Mouse (Mus musculus) adrenal gland, adult 2 months (tissue): ENCODE results near the gene Gtsf1. TPM values are rescaled to one million over a fixed set of nuclear protein-coding genes. Genes with fewer than 3 reads are reported as not detected.

Experiments
- DNase-seq: peaks from one replicate; pipeline ENCODE4 v3.0.0; 2021
- polyA plus RNA-seq: library from polyadenylated mRNA; depleted of rRNA; stranded (reverse); fragments of >200 nt; gene quantifications from 2 replicates; pipeline ENCODE4 v1.2.3, GENCODE M21; 2012; rRNA removed
- total RNA-seq, 2 experiments: library from RNA; stranded (reverse); gene quantifications; 2 replicates each; pipeline ENCODE4 v1.2.3; 2021

Gene Gtsf1
- total and polyA plus RNA-seq, 3 experiments: not detected

- no peak for DNase-seq
Observed at GRCm38 (mm10) chr15:103357817-103358216, 72.5 kb downstream of the Gtsf1 start.

GRCm38 (mm10) chr15:103356130-103356529 is 74.1 kb downstream of the Gtsf1 start:
- no peak for DNase-seq

GRCm38 (mm10) chr15:103355420-103355819 is 74.8 kb downstream of the Gtsf1 start:
- DNase-seq: no peak

- no peak for DNase-seq
Observed at GRCm38 (mm10) chr15:103354690-103355089, 75.6 kb downstream of the Gtsf1 start.

- DNase-seq: peak; percentile 6
Observed at GRCm38 (mm10) chr15:103353511-103354256, 76.6 kb downstream of the Gtsf1 start.

- peak; percentile 65 for DNase-seq
Observed at GRCm38 (mm10) chr15:103352856-103353255, 77.4 kb downstream of the Gtsf1 start.

Other genes with a start within 250 kb of the Gtsf1 start
- 10 to 100 TPM; 76.3 to 80.2 TPM for gene Cbx5, start 190.7 kb downstream of the Gtsf1 start, total RNA-seq
- 4.4 and 4.7 TPM in 2 replicates for gene Cbx5, start 190.7 kb downstream of the Gtsf1 start, polyA plus RNA-seq
- 100 to 1,000 TPM; 140 to 208 TPM for gene Hnrnpa1, start 190.0 kb downstream of the Gtsf1 start, total RNA-seq
- gene Hnrnpa1, start 190.0 kb downstream of the Gtsf1 start, polyA plus RNA-seq: 8.1 TPM in 2 replicates
- gene Nfe2, start 172.1 kb downstream of the Gtsf1 start, total RNA-seq: under 1 TPM; 0.21 to 0.95 TPM
- gene Nfe2, start 172.1 kb downstream of the Gtsf1 start, polyA plus RNA-seq: 0.38 and 0.83 TPM in 2 replicates
- 100 to 1,000 TPM; 146 to 152 TPM for gene Copz1, start 157.8 kb downstream of the Gtsf1 start, total RNA-seq
- 51.3 and 59.7 TPM in 2 replicates for gene Copz1, start 157.8 kb downstream of the Gtsf1 start, polyA plus RNA-seq
- gene Gpr84, start 119.9 kb downstream of the Gtsf1 start, total RNA-seq: not detected
- 0.09 and 0.15 TPM in 2 replicates for gene Gpr84, start 119.9 kb downstream of the Gtsf1 start, polyA plus RNA-seq
- gene Zfp385a, start 90.4 kb downstream of the Gtsf1 start, total RNA-seq: 10 to 100 TPM; 10.1 to 18.3 TPM
- 16.7 and 17.1 TPM in 2 replicates for gene Zfp385a, start 90.4 kb downstream of the Gtsf1 start, polyA plus RNA-seq
- gene Itga5, start 63.7 kb downstream of the Gtsf1 start, total RNA-seq: 10 to 100 TPM; 28.4 to 36.0 TPM
- 28.5 and 33.7 TPM in 2 replicates for gene Itga5, start 63.7 kb downstream of the Gtsf1 start, polyA plus RNA-seq
- gene Gtsf2, start 18.0 kb upstream of the Gtsf1 start, total RNA-seq: not detected
- not detected in 2 replicates for gene Gtsf2, start 18.0 kb upstream of the Gtsf1 start, polyA plus RNA-seq
- gene Nckap1l, start 23.3 kb upstream of the Gtsf1 start, total RNA-seq: 1 to 10 TPM; 4.7 to 6.5 TPM
- 2.6 and 3.5 TPM in 2 replicates for gene Nckap1l, start 23.3 kb upstream of the Gtsf1 start, polyA plus RNA-seq
- gene Pde1b, start 72.6 kb upstream of the Gtsf1 start, total RNA-seq: 10 to 100 TPM in 1 of 2 experiments, 1 to 10 TPM in 1; 6.8 to 10.4 TPM
- gene Pde1b, start 72.6 kb upstream of the Gtsf1 start, polyA plus RNA-seq: 2.7 and 3.7 TPM in 2 replicates
- gene Ppp1r1a, start 107.5 kb upstream of the Gtsf1 start, total RNA-seq: 10 to 100 TPM; 24.4 to 39.6 TPM
- gene Ppp1r1a, start 107.5 kb upstream of the Gtsf1 start, polyA plus RNA-seq: 41.3 and 88.5 TPM in 2 replicates
- gene Glycam1, start 134.6 kb upstream of the Gtsf1 start, total RNA-seq: not detected
- gene Glycam1, start 134.6 kb upstream of the Gtsf1 start, polyA plus RNA-seq: not detected in 2 replicates